Mouse (Mus musculus) lung, postnatal 14 days (tissue): ENCODE data around the gene Slc35a1.

Experiments used
- DNase-seq: peaks from one replicate; pipeline ENCODE4 v3.0.0; 2021

Gene Slc35a1

DNA sequence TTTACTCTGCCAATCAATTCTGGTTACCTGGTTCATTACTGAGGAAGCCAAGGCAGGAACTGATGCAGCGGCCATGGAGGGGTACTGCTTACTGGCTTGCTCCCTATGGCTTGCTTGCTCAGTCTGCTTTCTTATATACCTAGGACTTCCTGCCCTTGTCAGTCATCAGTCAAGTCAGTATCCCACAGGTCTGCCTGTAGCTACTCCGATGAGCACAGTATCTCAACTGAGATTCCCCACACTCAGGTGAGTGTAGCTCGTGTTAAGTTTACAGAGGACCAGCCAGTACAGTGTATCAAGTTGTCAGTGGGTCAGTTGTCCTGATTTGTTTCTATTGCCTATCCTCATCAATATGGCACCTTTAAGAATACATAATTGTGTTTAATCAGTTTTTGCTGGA, 46.5 kb downstream of the Slc35a1 start:
- DNase-seq: no peak

DNA sequence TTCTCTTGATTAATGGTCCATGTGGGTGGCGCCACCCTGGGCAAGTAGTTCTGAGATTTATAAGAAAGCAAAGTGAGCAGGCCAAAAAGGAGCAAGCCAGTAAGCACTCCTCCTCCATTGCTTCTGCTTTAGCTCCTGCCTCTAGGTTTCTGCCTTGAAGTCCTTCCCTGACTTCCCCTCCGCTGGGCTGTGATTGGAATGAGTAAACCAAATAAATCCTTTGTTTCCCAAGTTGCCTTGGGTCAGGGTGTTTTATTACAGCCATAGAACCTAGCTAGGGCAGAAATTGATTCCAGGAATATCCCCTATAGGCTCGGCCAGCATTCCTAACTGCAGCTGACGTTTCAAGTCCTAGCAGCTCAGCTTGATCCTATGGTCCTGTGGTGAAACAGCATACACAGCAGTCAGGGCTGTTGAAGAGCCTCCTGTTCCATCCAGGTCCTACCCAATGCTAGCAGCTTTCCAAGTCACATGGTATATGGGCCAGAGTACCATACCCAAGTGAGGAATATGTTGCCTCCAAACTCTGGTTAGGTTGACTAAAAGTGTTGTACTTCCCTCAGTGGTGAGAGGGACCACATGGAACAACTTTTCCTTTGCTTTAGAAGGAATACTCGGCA, 47.4 kb downstream of the Slc35a1 start:
- no peak for DNase-seq

DNA sequence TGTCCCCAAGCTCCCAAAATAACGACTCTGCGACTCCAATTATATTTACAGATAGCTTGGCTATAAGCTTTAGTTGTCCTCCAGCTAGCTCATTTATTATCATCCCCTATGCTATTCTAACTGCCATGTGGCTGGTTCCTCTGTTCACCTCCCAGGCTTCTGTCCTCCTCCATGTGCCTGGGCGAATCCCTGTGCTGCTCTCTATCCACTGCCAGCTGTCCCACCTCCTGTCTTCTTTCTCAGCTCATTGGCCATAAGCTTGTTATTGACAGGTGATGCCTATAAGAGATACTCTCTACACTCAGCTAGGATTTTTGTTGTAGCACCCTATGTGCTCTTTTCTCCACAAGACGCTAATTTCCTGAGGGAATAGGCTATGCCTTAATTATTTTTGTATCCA, 49.4 kb downstream of the Slc35a1 start:
- DNase-seq: no peak

DNA sequence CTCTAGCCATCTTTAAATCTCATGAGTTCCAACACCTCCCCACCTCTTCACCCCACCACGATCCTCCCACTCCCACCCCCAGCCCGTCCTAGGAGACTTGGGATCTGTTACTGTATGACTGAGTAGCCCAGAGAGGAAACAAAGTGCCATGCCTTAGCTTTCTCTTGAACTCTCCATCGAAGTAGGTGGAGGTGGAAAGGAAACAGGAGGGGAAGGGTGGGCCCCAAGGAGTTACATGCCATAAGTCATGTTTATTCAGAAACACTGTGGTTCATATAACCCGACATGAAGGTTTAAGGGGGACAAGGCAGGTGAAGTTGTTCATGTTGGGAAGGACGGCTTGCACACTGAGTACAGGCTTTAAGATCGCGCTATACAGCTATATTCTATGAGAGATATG, 49.9 kb downstream of the Slc35a1 start:
- no peak for DNase-seq

DNA sequence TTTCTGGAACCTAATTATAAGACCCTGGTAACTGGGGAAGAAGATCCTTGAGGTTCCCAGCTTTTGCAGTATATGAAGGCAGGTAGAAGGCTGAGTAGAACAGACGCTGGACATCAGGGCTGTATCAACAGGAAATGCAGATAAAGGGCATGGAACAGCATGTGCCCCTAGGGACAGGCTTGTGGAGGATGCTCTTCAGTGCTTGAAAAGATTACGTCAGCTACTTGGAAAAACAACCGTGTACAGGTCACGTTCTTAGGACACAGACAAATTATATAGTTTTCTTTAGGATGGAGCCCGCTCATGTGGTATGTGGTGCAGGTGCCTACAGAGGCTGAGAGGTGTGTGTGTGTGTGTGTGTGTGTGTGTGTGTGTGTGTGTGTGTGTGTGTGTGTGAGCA, 51.2 kb downstream of the Slc35a1 start:
- no peak for DNase-seq

DNA sequence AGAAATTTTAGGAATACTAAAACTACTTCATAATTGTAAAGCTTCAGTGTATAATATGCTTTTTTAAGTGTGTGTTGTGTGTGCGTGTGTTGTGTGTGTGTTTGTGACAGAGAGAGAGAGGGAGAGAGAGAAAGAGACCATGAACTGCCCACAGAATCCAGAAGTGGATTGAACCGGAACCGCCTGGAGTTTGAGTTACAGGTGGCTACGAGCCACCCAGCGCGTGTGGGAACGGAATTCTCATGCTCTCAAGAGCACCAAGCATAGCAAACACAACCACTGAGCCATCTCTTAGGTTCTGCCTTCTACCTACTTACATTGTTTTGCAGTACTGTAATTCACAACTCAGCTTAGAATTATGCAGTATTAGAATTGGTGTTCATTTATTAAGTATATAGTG, 53.1 kb downstream of the Slc35a1 start:
- DNase-seq: no peak

DNA sequence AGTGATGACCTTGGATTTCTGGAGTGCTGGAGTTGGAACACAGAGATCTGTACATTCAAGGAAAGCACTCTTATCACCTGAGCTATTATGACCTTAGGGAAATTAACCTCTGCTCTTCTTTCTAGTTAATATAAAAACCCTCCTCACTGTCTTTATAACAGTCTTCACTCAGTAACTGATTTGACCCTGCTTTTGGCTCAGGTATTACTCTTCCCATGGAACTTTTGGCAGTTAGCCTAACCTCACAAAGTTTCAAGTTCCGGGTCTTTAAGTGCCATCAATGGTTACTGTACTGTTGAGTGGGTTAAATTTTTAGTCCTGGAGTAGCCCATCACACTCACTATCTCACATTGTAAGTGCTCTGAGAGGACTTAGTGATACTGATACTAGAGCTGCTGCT, 57.3 kb downstream of the Slc35a1 start:
- no peak for DNase-seq

DNA sequence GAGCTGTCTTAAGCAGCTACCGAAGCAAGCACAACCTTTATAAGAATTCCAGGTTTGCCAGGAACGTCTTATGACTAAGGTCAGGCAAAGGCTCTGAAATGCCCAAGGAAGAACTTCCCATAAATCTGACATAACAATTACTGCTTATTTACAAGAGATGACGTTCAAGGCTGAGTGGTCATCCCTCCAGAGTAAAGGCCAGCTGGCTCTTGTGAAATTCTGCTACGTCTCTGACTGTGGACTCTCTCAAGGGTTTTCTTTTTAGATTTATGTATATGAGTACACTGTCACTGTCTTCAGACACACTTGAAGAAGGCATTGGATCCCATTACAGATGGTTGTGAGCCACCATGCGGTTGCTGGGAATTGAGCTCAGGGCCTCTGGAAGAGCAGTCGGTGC, 60.8 kb downstream of the Slc35a1 start:
- no peak for DNase-seq

DNA sequence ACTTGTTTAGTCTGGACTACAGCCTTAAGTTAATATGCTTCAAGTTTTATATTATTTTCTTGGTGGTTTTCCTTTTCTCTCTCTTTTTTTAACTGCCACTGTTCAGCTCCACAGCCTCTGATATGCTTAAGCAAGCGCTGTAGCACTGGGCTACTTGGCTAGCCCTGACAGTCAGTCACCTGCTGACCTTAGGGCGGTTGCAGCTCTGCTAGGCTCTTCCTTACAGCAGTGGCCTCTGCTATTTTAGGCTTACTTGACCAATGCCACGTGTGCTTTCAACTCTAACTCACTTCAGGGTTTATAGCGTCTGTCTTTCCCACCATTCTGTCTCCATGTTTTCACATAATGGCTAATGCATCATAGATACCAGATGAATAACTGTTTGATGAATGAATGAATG, 61.7 kb downstream of the Slc35a1 start:
- DNase-seq: no peak

DNA sequence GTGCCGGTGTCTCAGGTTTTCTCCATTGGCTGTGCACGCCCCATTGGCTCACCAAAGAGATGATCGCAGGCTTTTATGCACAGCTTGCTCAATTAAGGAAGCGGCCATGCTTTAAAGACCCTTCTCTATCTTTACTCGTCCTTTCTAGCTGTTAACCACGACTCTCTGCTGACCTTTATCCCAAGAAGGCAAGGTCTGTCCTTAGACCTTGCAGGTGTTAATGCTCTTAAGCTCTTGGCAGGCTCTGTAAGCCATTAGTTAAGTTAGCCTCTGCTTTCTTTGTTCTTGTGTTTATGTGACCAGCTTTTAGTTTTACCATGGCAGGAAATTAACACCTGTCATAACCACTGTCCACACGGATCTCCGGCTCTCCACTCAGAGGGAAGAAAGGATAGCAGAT, 71.1 kb downstream of the Slc35a1 start:
- no peak for DNase-seq

DNA sequence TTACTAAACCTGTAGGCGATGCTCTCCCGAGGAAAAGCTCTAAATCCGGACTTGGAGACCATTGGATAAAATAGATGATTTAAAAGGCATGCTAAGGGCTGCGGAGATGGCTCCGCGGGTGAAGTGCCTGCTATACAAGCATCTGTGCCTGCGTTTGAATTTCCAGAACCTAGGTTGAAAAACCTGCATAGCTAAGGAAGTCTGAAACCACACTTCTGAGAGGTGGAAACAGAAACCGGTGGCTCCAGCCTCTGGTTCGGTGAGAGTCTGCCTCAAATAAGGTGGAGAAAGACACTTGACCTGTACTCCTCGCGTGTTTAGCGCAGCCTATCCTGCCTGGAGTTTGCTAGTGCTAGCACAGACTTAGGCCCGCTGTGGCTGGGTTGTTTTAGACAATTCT, 71.9 kb downstream of the Slc35a1 start:
- no peak for DNase-seq

DNA sequence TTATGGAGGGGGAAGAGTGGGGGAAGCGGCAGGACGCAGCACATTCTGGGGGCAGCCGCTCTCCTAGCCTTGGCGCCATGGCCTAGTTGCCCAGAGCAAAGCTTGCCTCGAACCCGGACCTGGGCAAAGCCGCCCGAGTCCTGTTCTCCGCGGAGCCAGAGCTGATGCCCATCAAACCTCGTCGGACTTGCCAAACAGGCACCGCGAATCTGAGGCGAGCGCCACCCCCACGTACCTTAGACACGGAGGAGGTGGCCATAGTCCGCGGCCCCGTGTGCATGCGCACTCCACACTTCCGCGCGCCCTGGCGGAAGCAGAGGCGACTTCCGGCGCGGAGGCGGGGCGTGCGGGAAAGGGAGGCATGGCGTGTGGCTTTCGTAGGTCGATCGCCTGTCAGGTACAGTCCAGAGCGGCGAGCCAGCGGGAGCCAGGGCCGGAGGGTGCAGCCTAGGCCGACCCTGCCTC, 72.6 kb downstream of the Slc35a1 start, which contains the start of the genes Orc3 and Rars2:
Gene Orc3, minus strand, starts transcription at position 315 of the 465 bp plus-strand sequence.
Gene Rars2, plus strand, starts transcription at position 328 of the 465 bp plus-strand sequence.
- DNase-seq: peak; percentile 91

DNA sequence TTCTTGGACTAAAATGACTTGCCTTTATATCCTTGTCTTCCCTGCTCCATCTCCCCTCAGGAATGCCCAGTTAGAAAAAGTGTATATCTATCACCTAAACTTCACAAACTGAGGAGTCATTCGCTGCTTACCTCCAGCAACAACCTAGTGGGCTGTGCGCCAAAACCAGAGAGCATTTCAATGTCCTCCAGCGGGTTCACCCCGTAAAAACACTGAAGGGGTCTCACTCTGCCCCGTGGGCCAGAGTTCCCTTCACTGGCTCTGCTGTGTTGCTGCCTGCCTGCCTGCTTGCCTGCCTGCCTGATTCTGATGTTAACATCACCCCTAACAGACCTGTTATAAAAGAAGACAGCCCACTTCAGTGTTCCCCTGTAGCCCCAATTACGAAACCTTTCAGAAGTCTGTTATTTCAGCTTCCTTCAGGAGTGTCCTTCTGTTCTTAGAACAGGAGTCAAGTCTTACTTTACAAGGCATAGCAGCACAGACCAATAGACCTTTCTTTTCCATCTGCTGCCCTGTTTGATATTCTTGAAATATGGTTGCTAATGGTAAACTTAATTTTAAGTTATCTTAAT, 73.6 kb downstream of the Slc35a1 start:
- DNase-seq: peak; percentile 7
